Mouse (Mus musculus): ENCODE measurements at regions not wholly inside any gene's neighbourhood (a gene's known extent, or its start where the extent isn't known, plus 50 kb on each side); places are given as distances from the start of the nearest gene placed in this dataset.
A peak's percentile ranks its signal among the peaks of the same experiment; 100 is the strongest.

DNA sequence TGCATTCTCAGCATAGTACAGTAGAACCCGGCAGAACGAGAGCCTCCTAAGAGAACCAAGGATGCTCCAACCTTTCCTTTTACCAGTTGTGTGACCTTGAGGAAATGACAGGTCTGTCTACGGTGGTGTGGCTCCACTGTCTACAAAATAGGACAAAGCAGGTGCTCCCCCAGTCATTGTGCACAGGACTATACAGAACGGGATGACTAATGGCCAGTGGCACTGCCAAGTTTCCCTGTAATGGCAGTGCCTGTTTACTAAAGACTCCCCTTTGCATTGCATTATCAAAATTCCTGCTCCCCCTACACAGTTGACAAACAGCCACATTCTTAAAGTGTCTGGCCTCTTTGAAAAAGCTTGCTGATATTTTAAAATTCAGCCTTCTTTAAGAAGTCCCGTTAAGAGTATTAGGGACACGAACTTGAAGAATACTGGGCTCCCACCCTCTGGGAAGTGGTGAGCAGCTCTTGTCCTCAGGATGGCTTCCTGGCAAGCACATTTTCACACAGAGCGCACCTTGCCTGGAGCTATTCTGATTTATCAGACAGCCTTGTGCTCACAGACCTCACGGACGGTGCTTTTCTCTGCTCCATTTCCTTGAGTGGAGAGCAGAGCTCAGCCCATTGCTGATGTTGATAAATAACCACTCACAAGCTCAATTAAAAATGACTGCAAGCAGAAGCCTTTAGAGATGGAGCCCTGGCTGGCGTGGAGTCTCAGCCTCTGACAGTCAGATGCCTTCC, 352.3 kb upstream of the Myt1l start:
- Histone ChIP-seq H3K9ac (no peak overlapping the region), H3K27ac (peak overlapping the region; percentile 77), H3K4me3 (no peak overlapping the region), H3K9me3 (no peaks in the 10 kb centered on the region), H3K4me2 (no peak overlapping the region), H3K36me3 (no peaks in the 10 kb centered on the region), H3K4me1 (replicated peaks) (peaks cover 34% of the 10 kb centered on the region), H3K27me3 (no peaks in the 10 kb centered on the region)
- WGBS = 57% methylated on average over 10 of the region's 10 CpGs
- ATAC-seq (ENCODE audit: low FRiP score) = no peak

DNA sequence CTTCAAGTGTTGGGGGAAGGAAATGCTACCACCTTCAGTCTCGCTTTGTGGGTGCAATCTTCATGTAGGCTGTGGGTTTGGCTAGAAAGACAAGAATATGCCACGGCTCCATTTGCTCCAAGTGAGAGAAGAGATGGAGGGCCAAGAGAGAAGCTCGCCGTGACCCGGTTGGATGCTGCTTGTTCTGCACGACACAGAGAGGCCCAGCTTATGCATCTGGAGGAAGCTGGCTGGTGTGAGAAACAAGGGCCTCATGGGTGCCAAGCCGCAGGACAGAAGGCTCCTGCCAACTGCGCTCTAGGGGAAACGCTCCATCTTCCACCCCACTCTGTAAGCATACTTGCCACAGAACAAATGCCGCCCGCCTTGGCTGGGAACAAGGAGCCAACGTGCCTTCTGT, 351.0 kb upstream of the Myt1l start:
- 89% methylated on average over 12 of the region's 12 CpGs for WGBS
- Histone ChIP-seq H3K4me3 (no peak overlapping the region), H3K9me3 (no peaks in the 10 kb centered on the region), H3K4me2 (no peak overlapping the region), H3K36me3 (no peaks in the 10 kb centered on the region), H3K4me1 (replicated peaks) (peaks cover 34% of the 10 kb centered on the region), H3K27ac (no peak overlapping the region), H3K9ac (no peak overlapping the region), H3K27me3 (no peaks in the 10 kb centered on the region)
- no peak for ATAC-seq (ENCODE audit: low FRiP score)

DNA sequence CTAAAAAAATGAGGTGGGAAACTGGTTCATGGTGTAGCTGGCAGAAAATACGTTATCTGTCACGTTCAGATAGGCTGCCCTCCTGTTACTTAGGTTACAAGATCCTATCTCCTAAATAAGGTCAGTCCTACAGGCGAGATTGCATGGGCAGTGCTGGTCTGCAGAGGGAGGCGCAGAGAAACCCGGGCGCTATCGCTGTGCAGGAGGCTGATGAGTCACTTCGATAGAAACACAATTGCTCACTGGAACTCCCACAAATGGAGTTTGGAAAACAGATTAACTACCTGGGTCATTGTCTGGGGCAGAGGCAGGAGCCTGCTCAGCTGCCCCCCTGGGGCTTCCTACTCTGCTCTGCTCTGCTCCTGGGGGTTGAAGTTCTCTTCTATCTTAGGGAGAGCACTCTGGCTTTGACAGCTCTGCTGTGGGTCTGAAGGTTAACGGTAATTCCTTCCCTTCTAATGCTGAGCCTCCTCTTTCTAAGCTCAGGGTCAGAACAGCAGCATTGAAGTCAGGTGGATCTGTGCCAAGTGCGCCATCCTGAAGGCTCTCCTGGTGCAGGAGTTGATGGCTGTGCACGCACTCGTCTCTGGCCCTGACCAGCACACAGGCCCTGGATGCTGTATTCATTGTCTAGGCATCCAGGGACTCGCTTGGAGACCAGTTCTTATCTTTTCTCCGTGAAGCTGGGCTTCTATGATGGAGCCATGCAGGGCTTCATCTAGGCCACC, 349.9 kb upstream of the Myt1l start:
- Histone ChIP-seq H3K4me3 (no peak overlapping the region), H3K9ac (no peak overlapping the region), H3K9me3 (no peaks in the 10 kb centered on the region), H3K4me1 (replicated peaks) (peaks cover 34% of the 10 kb centered on the region), H3K27ac (0 out of 2 replicates have a peak overlapping the region, but pooled peaks have one; percentile 8), H3K36me3 (no peaks in the 10 kb centered on the region), H3K4me2 (no peak overlapping the region), H3K27me3 (no peaks in the 10 kb centered on the region)
- WGBS = 65% methylated on average over 14 of the region's 14 CpGs
- ATAC-seq (ENCODE audit: low FRiP score) = peak; percentile 13; the same call in 1 of the 2 replicates

DNA sequence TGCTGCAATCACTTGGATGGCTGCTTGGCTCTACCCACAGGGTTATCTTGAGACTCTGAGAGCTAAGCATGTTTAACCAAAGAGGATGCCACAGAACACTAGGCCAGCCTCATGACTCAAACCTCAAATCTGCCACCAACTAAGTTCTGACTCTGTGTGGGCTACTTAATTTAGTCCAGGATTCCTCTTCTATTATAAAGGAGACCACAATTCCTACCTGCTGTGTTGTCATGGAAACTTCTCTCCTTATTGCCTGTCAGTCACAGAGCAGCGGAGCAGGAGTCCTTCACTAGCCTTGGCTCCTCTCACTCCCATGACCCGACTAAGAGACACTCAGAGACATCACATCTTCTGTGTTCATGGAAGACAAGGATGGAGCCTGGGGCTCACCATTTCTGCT, 348.8 kb upstream of the Myt1l start:
- ATAC-seq (ENCODE audit: low FRiP score) = no peak; the same call in 1 of the 2 replicates
- Histone ChIP-seq H3K4me3 (no peak overlapping the region), H3K4me1 (replicated peaks) (peaks cover 40% of the 10 kb centered on the region), H3K4me2 (no peak overlapping the region), H3K9me3 (no peaks in the 10 kb centered on the region), H3K27me3 (no peaks in the 10 kb centered on the region), H3K27ac (no peak overlapping the region), H3K9ac (no peak overlapping the region), H3K36me3 (no peaks in the 10 kb centered on the region)
- WGBS = 17% methylated on average over 2 of the region's 2 CpGs

DNA sequence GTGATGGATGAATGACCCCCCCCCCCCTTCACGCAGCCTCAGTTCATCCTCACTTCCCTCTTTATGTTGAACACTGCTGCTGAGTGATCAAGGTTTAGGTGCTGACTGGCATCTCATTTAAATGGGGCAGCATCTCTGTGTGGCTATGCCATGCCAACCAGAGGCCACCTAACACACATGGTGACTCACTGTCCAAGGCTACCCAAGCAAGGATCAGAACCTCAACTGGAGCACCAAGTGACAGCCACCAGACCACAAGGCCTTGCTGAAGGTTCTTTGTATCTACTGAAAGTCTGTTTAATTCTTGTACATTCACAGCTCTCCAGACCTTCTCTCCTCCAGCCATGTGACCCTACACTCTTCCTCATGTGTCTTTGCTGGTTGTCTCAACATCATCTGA, 347.6 kb upstream of the Myt1l start:
- no peak for ATAC-seq (ENCODE audit: low FRiP score)
- Histone ChIP-seq H3K9me3 (no peaks in the 10 kb centered on the region), H3K4me1 (replicated peaks) (peaks cover 40% of the 10 kb centered on the region), H3K36me3 (no peaks in the 10 kb centered on the region), H3K27ac (no peak overlapping the region), H3K4me3 (no peak overlapping the region), H3K27me3 (no peaks in the 10 kb centered on the region), H3K9ac (no peak overlapping the region), H3K4me2 (no peak overlapping the region)
- 67% methylated on average over 1 of the region's 1 CpGs for WGBS

DNA sequence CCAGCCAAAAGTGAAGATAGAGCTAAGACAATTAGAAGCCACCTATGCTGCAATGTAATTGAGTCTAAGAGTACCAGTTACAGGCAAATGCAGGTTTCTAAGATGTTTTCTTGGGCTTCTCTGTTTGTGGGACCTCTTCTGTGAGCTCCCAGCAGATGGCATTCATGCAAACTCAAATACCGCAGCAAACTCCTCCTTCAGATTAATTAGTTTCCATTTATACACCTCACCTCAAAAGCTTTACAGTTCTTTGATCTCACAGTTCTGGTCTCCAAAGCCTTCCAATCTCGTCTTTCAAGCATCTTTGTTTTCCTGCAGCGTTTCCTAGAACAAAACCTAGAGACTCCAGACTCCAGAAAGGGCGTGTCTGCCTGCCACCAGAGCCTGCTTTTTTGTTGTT, 340.6 kb upstream of the Myt1l start:
- no peak overlapping the region for H3K27ac ChIP-seq
- WGBS = 47% methylated on average over 4 of the region's 4 CpGs

DNA sequence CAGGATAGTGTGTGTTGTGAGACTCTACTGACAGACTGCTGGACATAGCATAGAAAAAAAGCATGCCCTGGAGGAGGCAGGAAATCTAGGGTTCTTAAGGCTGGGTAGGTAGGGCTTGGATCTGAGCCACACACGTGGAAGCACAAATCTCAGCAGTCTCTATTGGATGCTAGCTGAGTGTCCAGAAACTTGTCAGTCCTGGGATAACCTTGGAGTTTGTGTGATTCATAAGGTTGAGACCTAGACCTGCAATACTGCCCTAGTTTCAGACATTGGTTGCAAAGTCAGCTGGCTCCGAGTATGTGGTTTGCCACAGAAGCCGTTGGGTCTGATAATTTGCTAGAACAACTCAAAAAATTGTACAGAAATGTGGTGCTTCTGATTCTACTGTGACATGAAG, 335.8 kb upstream of the Myt1l start:
- ATAC-seq (ENCODE audit: low FRiP score) = no peak
- Histone ChIP-seq H3K27me3 (no peaks in the 10 kb centered on the region), H3K9ac (no peak overlapping the region), H3K36me3 (no peaks in the 10 kb centered on the region), H3K27ac (no peak overlapping the region), H3K4me2 (no peak overlapping the region), H3K9me3 (0 out of 2 replicates have a peak, but pooled peaks cover 4% of the 10 kb centered on the region), H3K4me3 (no peak overlapping the region), H3K4me1 (replicated peaks) (no peaks in the 10 kb centered on the region)
- 90% methylated on average over 3 of the region's 3 CpGs for WGBS

More for the DNA sequence above, 340.6 kb upstream of the Myt1l start:
- Histone ChIP-seq H3K27me3 (no peaks in the 10 kb centered on the region), H3K4me2 (no peak overlapping the region), H3K4me3 (no peak overlapping the region), H3K9me3 (0 out of 2 replicates have a peak, but pooled peaks cover 4% of the 10 kb centered on the region), H3K36me3 (no peaks in the 10 kb centered on the region), H3K9ac (no peak overlapping the region), H3K4me1 (replicated peaks) (peaks cover 11% of the 10 kb centered on the region; the same call in 1 of the 2 replicates)
- no peak for ATAC-seq (ENCODE audit: low FRiP score)

DNA sequence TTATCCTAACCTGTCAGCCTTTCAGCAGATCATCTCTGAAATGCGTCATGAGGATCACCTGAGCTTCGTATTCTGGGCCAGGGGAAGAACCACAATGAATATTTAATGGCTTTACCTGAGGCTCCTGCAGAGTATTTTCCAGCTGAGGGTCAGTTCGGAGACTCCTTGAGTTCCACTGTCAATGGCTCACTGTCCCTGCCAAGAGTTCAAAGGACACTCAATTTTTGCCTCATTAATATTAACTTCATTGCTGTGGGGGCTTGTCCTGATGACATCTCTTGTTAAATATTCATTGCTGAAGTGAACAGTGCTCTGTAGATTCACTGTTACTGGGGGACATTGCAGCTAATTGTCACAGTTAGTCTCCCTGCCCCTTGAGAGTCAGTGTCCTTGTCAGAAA, 316.2 kb upstream of the Myt1l start:
- 77% methylated on average over 3 of the region's 3 CpGs for WGBS
- Histone ChIP-seq H3K4me1 (replicated peaks) (peaks cover 6% of the 10 kb centered on the region; the same call in 1 of the 2 replicates), H3K9me3 (no peaks in the 10 kb centered on the region), H3K36me3 (no peaks in the 10 kb centered on the region), H3K27me3 (no peaks in the 10 kb centered on the region), H3K4me2 (no peak overlapping the region), H3K27ac (no peak overlapping the region), H3K4me3 (no peak overlapping the region), H3K9ac (no peak overlapping the region)
- no peak for ATAC-seq (ENCODE audit: low FRiP score)

DNA sequence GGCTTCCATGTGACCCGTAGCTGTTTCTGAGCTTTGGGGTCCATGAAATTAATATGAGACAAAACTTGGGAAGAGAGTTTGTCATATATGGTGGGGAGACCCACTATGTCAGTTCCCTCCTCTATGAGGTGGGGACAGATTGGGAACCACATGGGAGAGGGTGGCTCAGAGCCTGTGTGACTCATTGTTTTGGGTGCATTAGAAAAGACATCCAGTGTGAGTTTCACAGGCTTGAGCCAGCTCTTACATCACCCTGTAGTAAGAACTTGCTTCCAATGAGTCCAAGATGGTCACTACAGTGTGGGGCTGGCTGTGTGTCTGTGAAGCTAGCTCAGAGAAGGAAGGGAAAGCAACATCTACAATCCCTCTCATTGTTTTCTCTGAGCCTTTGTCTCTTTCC, 314.6 kb upstream of the Myt1l start:
- Histone ChIP-seq H3K4me3 (no peak overlapping the region), H3K27ac (peak overlapping the region; percentile 76), H3K36me3 (no peaks in the 10 kb centered on the region)

DNA sequence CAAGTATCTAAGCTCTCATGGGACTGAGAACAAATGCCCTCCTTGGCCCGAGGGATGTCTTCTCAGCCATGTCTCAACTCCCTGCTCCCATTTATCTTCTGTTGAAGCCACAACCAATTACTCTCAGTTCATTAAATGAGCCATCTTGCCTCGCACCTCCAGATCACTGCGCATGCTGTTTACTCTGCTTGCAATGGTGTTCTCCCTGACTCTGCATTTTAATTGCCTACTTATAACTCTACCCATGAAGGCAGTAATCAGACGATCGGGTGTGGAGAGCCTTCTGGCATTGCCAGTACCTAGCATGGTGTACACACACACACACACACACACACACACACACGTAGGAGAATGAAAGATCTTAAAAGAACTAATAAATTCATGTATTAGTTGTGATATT, 306.1 kb upstream of the Myt1l start:
- Histone ChIP-seq H3K36me3 (no peaks in the 10 kb centered on the region), H3K4me1 (replicated peaks) (no peaks in the 10 kb centered on the region), H3K27ac (no peak overlapping the region), H3K4me2 (no peak overlapping the region), H3K9me3 (no peaks in the 10 kb centered on the region), H3K9ac (no peak overlapping the region), H3K4me3 (no peak overlapping the region), H3K27me3 (no peaks in the 10 kb centered on the region)
- ATAC-seq (ENCODE audit: low FRiP score) = peak; percentile 59
- WGBS = 46% methylated on average over 6 of the region's 6 CpGs

More for the DNA sequence above, 314.6 kb upstream of the Myt1l start:
- Histone ChIP-seq H3K4me2 (no peak overlapping the region), H3K27me3 (no peaks in the 10 kb centered on the region), H3K9me3 (no peaks in the 10 kb centered on the region), H3K4me1 (replicated peaks) (peaks cover 6% of the 10 kb centered on the region; the same call in 1 of the 2 replicates), H3K9ac (no peak overlapping the region)
- WGBS = 89% methylated on average over 1 of the region's 1 CpGs
- no peak for ATAC-seq (ENCODE audit: low FRiP score)

DNA sequence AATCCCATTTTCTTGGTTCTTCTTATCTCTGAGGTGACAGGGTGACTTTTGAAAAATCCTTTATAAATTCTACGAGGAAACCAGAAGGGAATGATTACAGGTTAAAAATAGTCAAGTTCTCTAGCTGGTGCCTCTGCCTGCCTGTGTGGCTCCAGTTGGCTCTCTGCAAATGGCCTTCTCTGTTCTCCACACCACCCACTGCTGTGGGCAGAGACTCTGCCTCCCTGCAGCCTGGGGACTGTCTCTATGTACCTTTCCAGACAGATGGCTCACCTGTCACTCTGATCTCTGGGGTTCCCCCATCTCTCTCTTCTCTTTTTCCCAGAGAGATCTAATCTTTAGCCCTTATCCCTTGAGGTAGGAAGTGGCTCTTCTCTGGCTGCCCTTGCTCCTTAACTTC, 302.2 kb upstream of the Myt1l start:
- H3K36me3 ChIP-seq = no peaks in the 10 kb centered on the region
- H3K4me1 ChIP-seq (replicated peaks) = no peaks in the 10 kb centered on the region
- H3K27ac ChIP-seq = no peak overlapping the region
- H3K9me3 ChIP-seq = no peaks in the 10 kb centered on the region
- H3K9ac ChIP-seq = no peak overlapping the region
- WGBS = 50% methylated on average over 1 of the region's 1 CpGs
- H3K4me2 ChIP-seq = no peak overlapping the region
- no peak for ATAC-seq (ENCODE audit: low FRiP score)
- no peaks in the 10 kb centered on the region for H3K27me3 ChIP-seq
- no peak overlapping the region for H3K4me3 ChIP-seq

DNA sequence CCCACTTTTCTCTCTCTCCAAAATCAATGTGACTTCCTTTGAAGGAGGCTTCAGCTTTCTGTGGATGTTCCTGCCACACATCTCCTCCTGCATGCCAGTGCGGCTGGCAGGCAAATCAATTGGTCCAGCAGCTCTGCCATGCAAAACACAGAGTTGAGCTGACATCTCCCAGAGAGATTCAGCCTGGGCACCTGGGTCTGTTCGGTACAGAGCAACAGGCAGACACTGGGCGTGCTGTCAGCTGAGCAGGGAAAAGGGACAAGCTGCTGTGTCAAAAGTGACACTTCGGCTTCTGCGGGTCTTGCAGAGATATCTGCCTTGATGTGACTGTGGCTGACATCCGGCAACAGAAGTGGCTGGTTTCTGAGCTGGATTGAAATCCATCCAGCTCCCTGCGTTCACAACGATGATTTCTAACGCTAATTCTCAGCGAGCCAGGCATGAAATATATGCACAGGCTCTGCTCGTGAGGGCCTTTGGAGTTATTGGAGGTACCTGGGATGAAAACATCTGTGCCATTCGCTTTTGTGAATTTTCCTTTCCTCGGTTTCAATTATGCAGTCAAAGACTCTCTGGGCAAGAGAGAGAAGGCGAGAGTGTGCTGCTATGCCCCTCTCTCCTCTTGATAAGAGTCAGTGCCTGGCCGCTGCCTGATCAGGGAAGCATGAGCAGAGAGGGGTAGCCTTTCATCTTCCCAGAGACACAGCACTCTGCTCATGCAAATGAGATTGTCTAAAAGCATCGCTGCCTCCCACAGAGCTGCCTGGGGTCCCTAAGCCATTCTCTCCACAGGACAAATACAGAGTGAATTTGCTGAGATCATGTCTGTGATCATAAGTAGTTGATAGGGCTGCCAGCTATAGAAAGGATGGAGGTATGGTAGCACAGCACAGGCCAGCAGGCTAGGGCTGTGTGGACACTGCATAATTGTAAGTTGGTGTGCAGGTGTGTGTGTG, 295.4 kb upstream of the Myt1l start:
- WGBS = 11% methylated on average over 16 of the region's 16 CpGs
- peak; percentile 72 for ATAC-seq (ENCODE audit: low FRiP score)
- Histone ChIP-seq H3K27me3 (no peaks in the 10 kb centered on the region), H3K36me3 (no peaks in the 10 kb centered on the region), H3K4me3 (peak overlapping the region; percentile 12; the same call in 1 of the 2 replicates), H3K4me1 (replicated peaks) (peaks cover 24% of the 10 kb centered on the region), H3K9me3 (no peaks in the 10 kb centered on the region), H3K4me2 (peak overlapping the region; percentile 42), H3K9ac (peak overlapping the region; percentile 21), H3K27ac (peak overlapping the region; percentile 88)

Measured in hindbrain, embryonic 13.5 days (tissue).